Mouse (Mus musculus): ENCODE measurements around the gene Phlda3. TPM values are rescaled to one million over a fixed set of nuclear protein-coding genes. Genes with fewer than 3 reads are reported as not detected.

Phlda3 gene
- polyA plus RNA-seq, 1 experiment from 2014 or later = 19.9 TPM

DNA sequence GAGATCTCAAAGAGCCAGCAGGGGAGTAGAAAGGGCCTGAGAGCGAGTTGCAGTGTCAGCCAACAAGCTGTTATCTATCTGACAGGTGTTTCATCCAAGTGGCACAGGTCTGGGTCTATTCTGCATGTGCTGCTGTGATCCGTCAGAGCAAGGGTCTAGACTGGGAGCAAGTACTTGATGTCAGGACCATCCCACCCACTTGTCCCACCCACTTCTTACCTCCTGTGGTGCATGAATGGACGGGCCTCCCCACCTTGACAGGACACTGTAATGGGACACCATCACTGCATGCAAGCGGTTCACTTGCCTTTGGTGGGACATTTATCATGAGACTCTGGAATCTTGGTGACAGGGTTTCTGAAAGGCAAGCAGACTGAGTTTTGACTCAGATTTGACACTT is 36.1 kb upstream of the Phlda3 start:
- H3K9ac ChIP-seq (replicated peaks; ENCODE audit: low read depth, low read length) = no peak overlapping the region
- 27% methylated on average over 4 of the region's 4 CpGs for WGBS
- H3K4me1 ChIP-seq (replicated peaks; ENCODE audit: control insufficient read depth, insufficient read depth, low read length) = peaks cover 29% of the 10 kb centered on the region

DNA sequence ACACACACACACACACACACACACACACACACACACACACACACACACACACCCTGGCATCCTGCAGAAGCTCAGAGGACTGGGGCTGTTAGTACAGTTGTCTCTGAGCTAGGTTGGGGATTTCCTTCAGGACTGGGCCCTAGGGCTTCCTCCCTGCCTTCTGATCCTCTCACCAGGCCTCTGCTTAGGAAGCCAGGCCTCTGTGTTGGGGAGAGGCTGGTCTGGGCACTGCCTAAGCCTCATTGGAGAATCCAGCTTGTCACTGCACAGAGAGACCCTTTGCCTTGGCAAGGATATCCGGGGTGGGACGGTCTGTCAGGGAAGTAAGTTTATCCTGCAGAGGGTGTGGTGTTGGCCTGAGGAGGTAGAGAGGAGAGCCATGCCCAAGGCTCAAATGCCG is 35.6 kb upstream of the Phlda3 start:
- Histone ChIP-seq H3K9me3 (ENCODE audit: control insufficient read depth, low read length) (no peaks in the 10 kb centered on the region), H3K27me3 (replicated peaks; ENCODE audit: control insufficient read depth, insufficient read depth, low read length) (no peaks in the 10 kb centered on the region), H3K4me3 (replicated peaks; ENCODE audit: low read length) (no peak overlapping the region), H3K9ac (replicated peaks; ENCODE audit: low read depth, low read length) (no peak overlapping the region), H3K4me2 (ENCODE audit: low read length) (no peak overlapping the region), H3K4me1 (replicated peaks; ENCODE audit: control insufficient read depth, insufficient read depth, low read length) (peaks cover 30% of the 10 kb centered on the region), H3K36me3 (ENCODE audit: control insufficient read depth, insufficient read depth) (no peaks in the 10 kb centered on the region), H3K27ac (ENCODE audit: low read length) (no peak overlapping the region)
- ATAC-seq = no peak
- whole genome bisulfite sequencing = 48% methylated on average over 3 of the region's 3 CpGs

More for the DNA sequence above, 36.1 kb upstream of the Phlda3 start:
- no peak overlapping the region for H3K27ac ChIP-seq (ENCODE audit: low read length)
- H3K9me3 ChIP-seq (ENCODE audit: control insufficient read depth, low read length) = no peaks in the 10 kb centered on the region
- peak overlapping the region; percentile 91 for H3K4me2 ChIP-seq (ENCODE audit: low read length)
- ATAC-seq = no peak
- H3K27me3 ChIP-seq (replicated peaks; ENCODE audit: control insufficient read depth, insufficient read depth, low read length) = no peaks in the 10 kb centered on the region
- no peaks in the 10 kb centered on the region for H3K36me3 ChIP-seq (ENCODE audit: control insufficient read depth, insufficient read depth)
- H3K4me3 ChIP-seq (replicated peaks; ENCODE audit: low read length) = peak overlapping the region; percentile 58

DNA sequence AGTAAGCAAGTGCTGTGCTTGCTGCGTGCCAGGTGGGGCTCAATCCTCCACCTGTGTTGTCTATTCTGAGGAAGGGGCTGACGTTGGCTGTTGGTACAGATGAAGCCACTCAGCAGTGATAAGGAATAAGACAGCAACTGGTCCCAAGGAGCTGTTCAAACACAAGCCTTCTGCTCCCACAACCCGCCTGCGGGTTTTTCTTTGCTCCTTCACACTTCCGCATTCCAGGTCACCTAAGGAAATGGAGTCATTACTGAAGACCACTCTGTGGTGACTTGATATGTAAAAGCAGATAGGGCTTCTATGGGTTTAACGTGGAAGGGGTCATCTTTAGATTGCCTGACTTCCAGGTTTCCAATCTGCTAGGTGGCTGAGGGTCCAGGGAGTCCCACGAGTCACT is 34.5 kb upstream of the Phlda3 start:
- no peaks in the 10 kb centered on the region for H3K36me3 ChIP-seq (ENCODE audit: control insufficient read depth, insufficient read depth)
- H3K27ac ChIP-seq (ENCODE audit: low read length) = peak overlapping the region; percentile 6; the same call in 1 of the 2 replicates

DNA sequence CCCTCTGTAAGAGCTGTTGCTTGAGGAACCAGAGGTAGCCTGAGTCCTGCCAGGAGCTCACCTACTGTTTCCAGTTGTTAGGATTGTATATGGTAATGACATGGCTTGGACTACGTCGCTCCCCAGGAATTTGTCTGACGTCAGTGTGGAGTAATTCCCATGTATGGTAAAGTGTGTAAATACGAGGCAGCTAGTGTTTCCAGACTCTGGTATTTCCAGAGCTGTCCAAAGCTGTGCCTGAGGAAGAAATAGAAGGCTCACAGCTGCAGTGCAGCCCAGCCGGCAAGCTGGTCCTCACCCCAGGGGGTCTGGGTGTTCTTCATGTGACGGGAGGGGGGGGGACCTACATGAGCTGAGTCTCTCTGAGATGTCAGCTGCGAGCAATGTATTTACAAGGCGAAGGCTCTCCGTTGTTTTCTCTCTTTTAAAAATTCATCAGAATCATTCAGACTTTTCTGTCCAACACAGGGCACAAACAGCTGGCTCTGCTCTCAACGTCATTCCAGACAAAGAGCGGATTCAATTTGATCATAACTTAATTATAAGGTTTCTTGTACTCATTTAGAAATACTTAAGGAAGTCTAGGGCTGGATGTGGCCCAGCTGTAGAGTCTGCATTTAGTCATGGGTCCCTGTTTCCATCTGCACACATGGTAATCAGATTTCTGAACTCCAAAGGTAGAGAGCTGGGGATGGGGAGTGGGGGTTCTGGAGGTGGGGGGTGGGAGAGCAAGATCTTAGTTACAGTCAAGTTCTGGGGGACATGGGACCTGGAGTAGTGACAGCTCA is 33.8 kb upstream of the Phlda3 start:
- no peak overlapping the region for H3K4me2 ChIP-seq (ENCODE audit: low read length)
- peaks cover 31% of the 10 kb centered on the region for H3K4me1 ChIP-seq (replicated peaks; ENCODE audit: control insufficient read depth, insufficient read depth, low read length)
- H3K27ac ChIP-seq (ENCODE audit: low read length) = peak overlapping the region; percentile 6; the same call in 1 of the 2 replicates
- no peak overlapping the region for H3K9ac ChIP-seq (replicated peaks; ENCODE audit: low read depth, low read length)
- no peaks in the 10 kb centered on the region for H3K9me3 ChIP-seq (ENCODE audit: control insufficient read depth, low read length)
- peak; percentile 54 for ATAC-seq
- 29% methylated on average over 11 of the region's 11 CpGs for WGBS
- H3K27me3 ChIP-seq (replicated peaks; ENCODE audit: control insufficient read depth, insufficient read depth, low read length) = no peaks in the 10 kb centered on the region
- no peaks in the 10 kb centered on the region for H3K36me3 ChIP-seq (ENCODE audit: control insufficient read depth, insufficient read depth)
- no peak overlapping the region for H3K4me3 ChIP-seq (replicated peaks; ENCODE audit: low read length)

More for the DNA sequence above, 34.5 kb upstream of the Phlda3 start:
- H3K9me3 ChIP-seq (ENCODE audit: control insufficient read depth, low read length) = no peaks in the 10 kb centered on the region
- ATAC-seq = no peak
- peaks cover 31% of the 10 kb centered on the region for H3K4me1 ChIP-seq (replicated peaks; ENCODE audit: control insufficient read depth, insufficient read depth, low read length)
- 69% methylated on average over 7 of the region's 7 CpGs for WGBS
- H3K4me3 ChIP-seq (replicated peaks; ENCODE audit: low read length) = no peak overlapping the region
- H3K9ac ChIP-seq (replicated peaks; ENCODE audit: low read depth, low read length) = no peak overlapping the region
- no peaks in the 10 kb centered on the region for H3K27me3 ChIP-seq (replicated peaks; ENCODE audit: control insufficient read depth, insufficient read depth, low read length)
- H3K4me2 ChIP-seq (ENCODE audit: low read length) = no peak overlapping the region

DNA sequence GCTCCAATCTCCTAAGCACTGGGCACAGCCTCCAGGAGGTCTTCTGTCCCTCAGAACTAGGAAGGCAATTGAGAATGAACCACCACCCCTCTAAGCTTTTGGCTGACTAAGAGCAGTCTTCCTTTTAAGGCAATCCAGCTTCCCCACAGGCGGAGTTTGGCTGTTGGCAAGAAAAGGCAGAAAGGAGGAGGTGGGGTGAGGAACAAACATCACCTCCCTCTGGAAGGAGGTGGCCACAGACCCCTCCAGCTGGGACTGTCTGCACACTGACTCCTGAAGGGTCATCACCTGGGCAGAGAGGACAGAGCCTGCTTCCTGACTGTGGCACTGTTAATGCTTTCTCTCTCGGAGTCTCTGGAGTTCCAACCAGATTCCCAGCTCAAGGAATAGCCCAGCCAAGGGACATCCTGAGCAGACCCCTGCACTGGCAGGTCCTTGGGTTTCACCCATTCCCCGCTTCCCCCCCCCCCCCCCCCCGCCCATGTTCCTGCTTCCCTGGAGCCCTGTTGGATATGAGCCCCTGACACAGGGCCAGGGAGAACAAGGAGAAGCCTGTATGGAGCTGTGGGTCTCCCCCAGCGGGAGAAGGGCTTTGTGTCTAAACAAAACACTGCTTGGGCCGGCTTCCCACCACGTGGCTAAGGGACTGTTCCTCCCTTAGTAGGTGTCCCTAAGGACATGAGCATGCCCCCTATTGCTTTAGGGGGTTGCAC is 31.5 kb upstream of the Phlda3 start:
- peaks cover 28% of the 10 kb centered on the region for H3K4me1 ChIP-seq (replicated peaks; ENCODE audit: control insufficient read depth, insufficient read depth, low read length)
- 22% methylated on average over 6 of the region's 7 CpGs for WGBS
- no peak overlapping the region for H3K9ac ChIP-seq (replicated peaks; ENCODE audit: low read depth, low read length)

DNA sequence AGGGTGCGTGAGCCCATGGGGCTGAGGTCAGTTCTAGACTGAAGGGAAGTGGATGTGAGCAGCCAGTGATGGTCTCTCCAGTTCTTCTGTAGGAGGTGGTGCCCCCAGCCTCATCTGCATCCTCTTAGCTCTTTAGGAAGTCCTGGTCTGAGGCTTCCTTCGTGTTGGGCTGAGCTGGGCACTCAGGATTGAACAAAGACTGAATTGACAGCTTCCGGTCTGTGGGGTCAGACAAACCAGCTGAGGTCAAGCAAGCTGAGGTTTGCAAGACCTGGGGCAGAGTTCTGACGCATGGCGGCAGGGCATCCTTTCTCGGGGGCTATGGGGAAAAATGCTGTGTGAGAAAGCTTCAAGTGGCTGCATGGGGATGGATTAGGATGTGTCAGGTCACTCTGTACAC is 30.5 kb upstream of the Phlda3 start:
- WGBS = 54% methylated on average over 6 of the region's 6 CpGs
- Histone ChIP-seq H3K27me3 (replicated peaks; ENCODE audit: control insufficient read depth, insufficient read depth, low read length) (no peaks in the 10 kb centered on the region), H3K9ac (replicated peaks; ENCODE audit: low read depth, low read length) (no peak overlapping the region), H3K4me2 (ENCODE audit: low read length) (no peak overlapping the region), H3K36me3 (ENCODE audit: control insufficient read depth, insufficient read depth) (no peaks in the 10 kb centered on the region), H3K9me3 (ENCODE audit: control insufficient read depth, low read length) (no peaks in the 10 kb centered on the region), H3K4me1 (replicated peaks; ENCODE audit: control insufficient read depth, insufficient read depth, low read length) (peaks cover 28% of the 10 kb centered on the region), H3K27ac (ENCODE audit: low read length) (no peak overlapping the region), H3K4me3 (replicated peaks; ENCODE audit: low read length) (no peak overlapping the region)
- no peak for ATAC-seq

More for the DNA sequence above, 31.5 kb upstream of the Phlda3 start:
- Histone ChIP-seq H3K4me2 (ENCODE audit: low read length) (no peak overlapping the region), H3K4me3 (replicated peaks; ENCODE audit: low read length) (no peak overlapping the region), H3K27ac (ENCODE audit: low read length) (no peak overlapping the region), H3K9me3 (ENCODE audit: control insufficient read depth, low read length) (no peaks in the 10 kb centered on the region), H3K36me3 (ENCODE audit: control insufficient read depth, insufficient read depth) (no peaks in the 10 kb centered on the region), H3K27me3 (replicated peaks; ENCODE audit: control insufficient read depth, insufficient read depth, low read length) (no peaks in the 10 kb centered on the region)
- peak; percentile 70 for ATAC-seq

DNA sequence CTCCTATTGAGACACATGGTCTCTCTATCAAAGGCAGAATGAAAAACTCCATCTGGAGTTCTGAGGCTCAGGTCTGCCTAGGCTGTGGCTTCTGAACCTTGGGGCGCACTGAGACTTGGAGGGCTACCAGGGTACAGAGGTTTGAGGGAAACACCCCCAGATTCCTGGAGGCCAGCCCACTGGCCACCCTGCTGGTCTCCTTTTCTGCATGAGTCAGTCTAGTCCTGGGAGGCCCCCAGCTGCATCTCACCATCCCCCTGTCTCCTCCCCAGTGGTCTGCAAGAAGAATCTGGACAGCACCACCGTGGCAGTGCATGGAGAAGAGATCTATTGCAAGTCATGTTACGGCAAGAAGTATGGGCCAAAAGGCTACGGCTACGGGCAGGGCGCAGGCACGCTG is 20.9 kb upstream of the Phlda3 start:
- no peak for ATAC-seq
- H3K4me3 ChIP-seq (replicated peaks; ENCODE audit: low read length) = no peak overlapping the region
- H3K9ac ChIP-seq (replicated peaks; ENCODE audit: low read depth, low read length) = no peak overlapping the region
- no peak overlapping the region for H3K27ac ChIP-seq (ENCODE audit: low read length)
- H3K4me2 ChIP-seq (ENCODE audit: low read length) = no peak overlapping the region
- no peaks in the 10 kb centered on the region for H3K9me3 ChIP-seq (ENCODE audit: control insufficient read depth, low read length)
- no peaks in the 10 kb centered on the region for H3K36me3 ChIP-seq (ENCODE audit: control insufficient read depth, insufficient read depth)
- H3K27me3 ChIP-seq (replicated peaks; ENCODE audit: control insufficient read depth, insufficient read depth, low read length) = no peaks in the 10 kb centered on the region
- WGBS = 93% methylated on average over 7 of the region's 7 CpGs
- peaks cover 8% of the 10 kb centered on the region for H3K4me1 ChIP-seq (replicated peaks; ENCODE audit: control insufficient read depth, insufficient read depth, low read length)

DNA sequence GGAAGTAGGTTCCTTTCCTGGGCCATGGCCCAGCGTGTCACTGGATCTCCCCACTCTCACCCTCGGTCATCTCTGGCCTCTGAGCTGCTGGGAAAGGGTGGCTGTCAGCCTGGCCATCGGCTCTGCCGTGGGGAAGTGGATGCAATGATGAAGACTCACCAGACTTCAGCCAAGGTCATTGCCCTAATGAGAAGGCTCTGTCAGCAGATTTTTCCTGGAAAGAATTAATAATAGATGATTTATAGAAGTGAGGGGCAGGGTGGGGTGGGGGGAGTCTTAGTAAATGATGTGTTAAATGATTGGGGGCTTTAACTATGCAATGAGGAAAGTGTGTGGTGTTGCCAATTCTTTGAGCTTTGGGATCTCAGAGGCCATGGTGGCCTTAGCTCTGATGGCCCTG is 19.7 kb upstream of the Phlda3 start:
- Histone ChIP-seq H3K9ac (replicated peaks; ENCODE audit: low read depth, low read length) (no peak overlapping the region), H3K9me3 (ENCODE audit: control insufficient read depth, low read length) (no peaks in the 10 kb centered on the region), H3K4me1 (replicated peaks; ENCODE audit: control insufficient read depth, insufficient read depth, low read length) (peaks cover 2% of the 10 kb centered on the region), H3K27me3 (replicated peaks; ENCODE audit: control insufficient read depth, insufficient read depth, low read length) (no peaks in the 10 kb centered on the region), H3K4me3 (replicated peaks; ENCODE audit: low read length) (no peak overlapping the region), H3K27ac (ENCODE audit: low read length) (no peak overlapping the region), H3K4me2 (ENCODE audit: low read length) (no peak overlapping the region), H3K36me3 (ENCODE audit: control insufficient read depth, insufficient read depth) (no peaks in the 10 kb centered on the region)
- 88% methylated on average over 4 of the region's 4 CpGs for WGBS
- no peak for ATAC-seq

DNA sequence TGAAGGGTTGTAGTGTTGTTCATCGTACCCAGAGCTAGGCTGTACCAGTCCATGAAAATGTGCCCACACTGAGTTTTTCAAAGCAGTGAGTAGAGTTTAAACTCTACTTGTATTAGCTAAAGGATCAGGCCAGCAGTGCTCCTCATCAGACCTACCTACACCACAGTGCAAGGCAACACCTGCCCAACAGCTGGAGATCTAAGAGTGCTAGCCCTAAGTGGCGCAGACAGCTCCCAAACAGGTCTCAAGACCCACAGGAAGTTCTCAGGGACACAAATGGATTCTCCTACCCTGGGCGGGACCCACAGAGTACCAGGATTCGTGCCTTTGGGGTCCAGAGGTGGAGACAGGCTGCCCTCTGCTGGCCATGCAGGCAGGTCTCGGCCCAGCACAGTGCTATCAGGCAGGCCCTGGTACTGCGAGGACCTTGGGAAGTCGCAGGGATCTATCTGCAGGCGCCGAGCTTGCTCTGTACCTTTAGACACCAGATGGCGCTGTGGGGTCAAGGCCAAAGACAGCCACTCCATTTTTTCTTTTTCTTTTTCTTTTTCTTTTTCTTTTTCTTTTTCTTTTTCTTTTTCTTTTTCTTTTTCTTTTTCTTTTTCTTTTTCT is 13.1 kb upstream of the Phlda3 start:
- Histone ChIP-seq H3K4me2 (ENCODE audit: low read length) (no peak overlapping the region), H3K9me3 (ENCODE audit: control insufficient read depth, low read length) (no peaks in the 10 kb centered on the region), H3K27me3 (replicated peaks; ENCODE audit: control insufficient read depth, insufficient read depth, low read length) (no peaks in the 10 kb centered on the region), H3K4me1 (replicated peaks; ENCODE audit: control insufficient read depth, insufficient read depth, low read length) (no peaks in the 10 kb centered on the region), H3K27ac (ENCODE audit: low read length) (no peak overlapping the region), H3K9ac (replicated peaks; ENCODE audit: low read depth, low read length) (no peak overlapping the region), H3K4me3 (replicated peaks; ENCODE audit: low read length) (no peak overlapping the region), H3K36me3 (ENCODE audit: control insufficient read depth, insufficient read depth) (no peaks in the 10 kb centered on the region)
- peak; percentile 100 for ATAC-seq
- WGBS = 13% methylated on average over 10 of the region's 10 CpGs

All from forebrain, embryonic 16.5 days (tissue).